In genomic region chr6:124702102-124702783, GRCm38 (mm10) we compare ENCODE assay signal across 10 mouse cellular contexts. TPM values are rescaled to one million over a fixed set of nuclear protein-coding genes. Genes with fewer than 3 reads are reported as not detected.
DNase-seq lines count a peak whose midpoint lies in the region; ATAC-seq and TF ChIP-seq lines count a peak whose summit lies in the region.
"Had no signal": no experiment of that assay in that cellular context is flagged by ENCODE, and none has a peak within 500 bp of the region (broad histone marks: within the 10 kb centered on the region; RNA-seq: fewer than 3 reads in every experiment).

No protein-coding gene starts in this region.

- H3K36me3 ChIP-seq in forebrain, embryonic 12.5 days (replicated peaks): peaks cover 76% of the 10 kb centered on the region
- H3K36me3 ChIP-seq in forebrain, embryonic 10.5 days (replicated peaks): peaks cover 88% of the 10 kb centered on the region
- peaks cover 71% of the 10 kb centered on the region for H3K36me3 ChIP-seq in lung, embryonic 14.5 days (ENCODE audit: insufficient read depth)
- H3K36me3 ChIP-seq in hindbrain, embryonic 15.5 days: peaks cover 46% of the 10 kb centered on the region
- peaks cover 36% of the 10 kb centered on the region for H3K36me3 ChIP-seq in midbrain, embryonic 15.5 days (replicated peaks)

- no peaks in the 10 kb centered on the region for H3K27me3 ChIP-seq in forebrain, embryonic 12.5 days
- H3K27me3 ChIP-seq in forebrain, embryonic 10.5 days (ENCODE audit: poor library complexity, severe bottlenecking): no peaks in the 10 kb centered on the region
- no peaks in the 10 kb centered on the region for H3K27me3 ChIP-seq in lung, embryonic 14.5 days (ENCODE audit: insufficient read depth, low read length)
- no peaks in the 10 kb centered on the region for H3K27me3 ChIP-seq in hindbrain, embryonic 15.5 days
- no peaks in the 10 kb centered on the region for H3K27me3 ChIP-seq in midbrain, embryonic 15.5 days (replicated peaks)
- H3K27me3 ChIP-seq: megakaryocyte, embryonic 14.5 days; Patski had no signal

- no peak overlapping the region for H3K27ac ChIP-seq in forebrain, embryonic 12.5 days
- H3K27ac ChIP-seq in forebrain, embryonic 10.5 days: no peak overlapping the region
- no peak overlapping the region for H3K27ac ChIP-seq in lung, embryonic 14.5 days (ENCODE audit: low read depth)
- no peak overlapping the region for H3K27ac ChIP-seq in hindbrain, embryonic 15.5 days (replicated peaks)
- no peak overlapping the region for H3K27ac ChIP-seq in midbrain, embryonic 15.5 days

- H3K4me2 ChIP-seq in forebrain, embryonic 12.5 days: no peak overlapping the region
- no peak overlapping the region for H3K4me2 ChIP-seq in lung, embryonic 14.5 days
- no peak overlapping the region for H3K4me2 ChIP-seq in hindbrain, embryonic 15.5 days
- no peak overlapping the region for H3K4me2 ChIP-seq in midbrain, embryonic 15.5 days

- TF ChIP-seq CTCF in lung, embryonic 14.5 days (IDR thresholded peaks at IDR 0.05; ENCODE audit: low read depth): 0 out of 2 replicates have a peak, but pooled peaks have one; percentile 9

- DNase-seq in forebrain, embryonic 10.5 days (ENCODE audit: extremely low spot score, low spot score): no peak
- DNase-seq in lung, embryonic 14.5 days: no peak
- DNase-seq in lung, postnatal 25 days (ENCODE audit: low spot score): no peak
- DNase-seq in frontal cortex, postnatal 14 days (ENCODE audit: low spot score in 2 of 2): no peak
- DNase-seq in layer of hippocampus, postnatal 14 days (ENCODE audit: low spot score in 2 of 2): no peak

- no peaks in the 10 kb centered on the region for H3K9me3 ChIP-seq in forebrain, embryonic 12.5 days
- H3K9me3 ChIP-seq in forebrain, embryonic 10.5 days: no peaks in the 10 kb centered on the region
- no peaks in the 10 kb centered on the region for H3K9me3 ChIP-seq in lung, embryonic 14.5 days (ENCODE audit: low read depth, low read length)
- no peaks in the 10 kb centered on the region for H3K9me3 ChIP-seq in hindbrain, embryonic 15.5 days
- no peaks in the 10 kb centered on the region for H3K9me3 ChIP-seq in midbrain, embryonic 15.5 days
- H3K9me3 ChIP-seq: megakaryocyte, embryonic 14.5 days had no signal

- ATAC-seq in forebrain, embryonic 12.5 days (ENCODE audit: low FRiP score): peak; percentile 42; the same call in 1 of the 2 replicates
- peak; percentile 7; the same call in 1 of the 2 replicates for ATAC-seq in lung, embryonic 14.5 days (ENCODE audit: insufficient read depth)
- ATAC-seq in hindbrain, embryonic 15.5 days (ENCODE audit: low FRiP score, low read depth): peak; percentile 24; the same call in 1 of the 2 replicates
- ATAC-seq in midbrain, embryonic 15.5 days (replicated peaks): peak; percentile 40
- ATAC-seq: Patski had no signal

- H3K4me3 ChIP-seq in forebrain, embryonic 12.5 days (replicated peaks): no peak overlapping the region
- no peak overlapping the region for H3K4me3 ChIP-seq in forebrain, embryonic 10.5 days
- no peak overlapping the region for H3K4me3 ChIP-seq in lung, embryonic 14.5 days (ENCODE audit: low read depth, low read length)
- H3K4me3 ChIP-seq in hindbrain, embryonic 15.5 days: no peak overlapping the region
- no peak overlapping the region for H3K4me3 ChIP-seq in midbrain, embryonic 15.5 days
- H3K4me3 ChIP-seq: megakaryocyte, embryonic 14.5 days had no signal

- H3K9ac ChIP-seq in forebrain, embryonic 12.5 days: no peak overlapping the region
- no peak overlapping the region for H3K9ac ChIP-seq in lung, embryonic 14.5 days
- no peak overlapping the region for H3K9ac ChIP-seq in hindbrain, embryonic 15.5 days
- H3K9ac ChIP-seq in midbrain, embryonic 15.5 days: no peak overlapping the region

- 0 out of 2 replicates have a peak, but pooled peaks cover 4% of the 10 kb centered on the region for H3K4me1 ChIP-seq in forebrain, embryonic 12.5 days
- H3K4me1 ChIP-seq in forebrain, embryonic 10.5 days: peaks cover 6% of the 10 kb centered on the region
- H3K4me1 ChIP-seq in lung, embryonic 14.5 days (ENCODE audit: insufficient read depth): no peaks in the 10 kb centered on the region
- H3K4me1 ChIP-seq in hindbrain, embryonic 15.5 days (replicated peaks): no peaks in the 10 kb centered on the region
- H3K4me1 ChIP-seq in midbrain, embryonic 15.5 days: no peaks in the 10 kb centered on the region

- WGBS in forebrain, embryonic 12.5 days: 93% methylated on average over 17 of the region's 17 CpGs
- 95% methylated on average over 17 of the region's 17 CpGs for WGBS in forebrain, embryonic 10.5 days
- WGBS in lung, embryonic 14.5 days: 88% methylated on average over 17 of the region's 17 CpGs
- 92% methylated on average over 17 of the region's 17 CpGs for WGBS in hindbrain, embryonic 15.5 days
- WGBS in midbrain, embryonic 15.5 days: 91% methylated on average over 17 of the region's 17 CpGs

RNA-seq across cellular contexts. Expression of gene Emg1, which starts 9.7 kb away (rescaled TPM):
- polyA plus RNA-seq in forebrain, embryonic 12.5 days (2016; fragmentation: Nextera tagmentation; extraction: Ambion mirVana): 194 and 199 TPM in 2 replicates
- 255 and 270 TPM in 2 replicates for polyA plus RNA-seq in forebrain, embryonic 10.5 days (2016; fragmentation: Nextera tagmentation; extraction: Ambion mirVana)
- 214 and 228 TPM in 2 replicates for polyA plus RNA-seq in lung, embryonic 14.5 days (2014; fragmentation: Nextera tagmentation; extraction: Ambion mirVana)
- 100.0 and 104 TPM in 2 replicates for polyA plus RNA-seq in hindbrain, embryonic 15.5 days (2015; fragmentation: Nextera tagmentation; extraction: Ambion mirVana)
- 107 and 109 TPM in 2 replicates for polyA plus RNA-seq in midbrain, embryonic 15.5 days (2015; fragmentation: Nextera tagmentation; extraction: Ambion mirVana)
- 10 to 100 TPM; 50.7 to 51.1 TPM for total RNA-seq in layer of hippocampus, postnatal 14 days (2021)

RNA-seq across cellular contexts. Expression of gene Phb2, which starts 9.9 kb away (rescaled TPM):
- polyA plus RNA-seq in forebrain, embryonic 12.5 days (2016; fragmentation: Nextera tagmentation; extraction: Ambion mirVana): 330 and 338 TPM in 2 replicates
- polyA plus RNA-seq in forebrain, embryonic 10.5 days (2016; fragmentation: Nextera tagmentation; extraction: Ambion mirVana): 490 and 492 TPM in 2 replicates
- 354 and 377 TPM in 2 replicates for polyA plus RNA-seq in lung, embryonic 14.5 days (2014; fragmentation: Nextera tagmentation; extraction: Ambion mirVana)
- polyA plus RNA-seq in hindbrain, embryonic 15.5 days (2015; fragmentation: Nextera tagmentation; extraction: Ambion mirVana): 260 and 270 TPM in 2 replicates
- polyA plus RNA-seq in midbrain, embryonic 15.5 days (2015; fragmentation: Nextera tagmentation; extraction: Ambion mirVana): 254 and 256 TPM in 2 replicates
- 100 to 1,000 TPM; 138 to 141 TPM for total RNA-seq in layer of hippocampus, postnatal 14 days (2021)

RNA-seq across cellular contexts. Expression of gene Ptpn6, which starts 36.3 kb away (rescaled TPM):
- 5.4 and 6.1 TPM in 2 replicates for polyA plus RNA-seq in forebrain, embryonic 12.5 days (2016; fragmentation: Nextera tagmentation; extraction: Ambion mirVana)
- polyA plus RNA-seq in forebrain, embryonic 10.5 days (2016; fragmentation: Nextera tagmentation; extraction: Ambion mirVana): 4.8 and 5.2 TPM in 2 replicates
- 12.1 and 12.6 TPM in 2 replicates for polyA plus RNA-seq in lung, embryonic 14.5 days (2014; fragmentation: Nextera tagmentation; extraction: Ambion mirVana)
- polyA plus RNA-seq in hindbrain, embryonic 15.5 days (2015; fragmentation: Nextera tagmentation; extraction: Ambion mirVana): 3.7 and 6.6 TPM in 2 replicates
- polyA plus RNA-seq in midbrain, embryonic 15.5 days (2015; fragmentation: Nextera tagmentation; extraction: Ambion mirVana): 3.9 and 5.6 TPM in 2 replicates
- total RNA-seq in layer of hippocampus, postnatal 14 days (2021): 1 to 10 TPM; 3.8 to 5.7 TPM

RNA-seq across cellular contexts. Expression of gene Grcc10, which starts 38.9 kb away (rescaled TPM):
- 550 and 568 TPM in 2 replicates for polyA plus RNA-seq in forebrain, embryonic 12.5 days (2016; fragmentation: Nextera tagmentation; extraction: Ambion mirVana)
- 397 and 415 TPM in 2 replicates for polyA plus RNA-seq in forebrain, embryonic 10.5 days (2016; fragmentation: Nextera tagmentation; extraction: Ambion mirVana)
- polyA plus RNA-seq in lung, embryonic 14.5 days (2014; fragmentation: Nextera tagmentation; extraction: Ambion mirVana): 429 and 440 TPM in 2 replicates
- 626 and 628 TPM in 2 replicates for polyA plus RNA-seq in hindbrain, embryonic 15.5 days (2015; fragmentation: Nextera tagmentation; extraction: Ambion mirVana)
- 668 and 674 TPM in 2 replicates for polyA plus RNA-seq in midbrain, embryonic 15.5 days (2015; fragmentation: Nextera tagmentation; extraction: Ambion mirVana)
- 100 to 1,000 TPM; 297 to 325 TPM for total RNA-seq in layer of hippocampus, postnatal 14 days (2021)

RNA-seq across cellular contexts. Expression of gene Lpcat3, which starts 39.4 kb away (rescaled TPM):
- 28.1 and 35.0 TPM in 2 replicates for polyA plus RNA-seq in forebrain, embryonic 12.5 days (2016; fragmentation: Nextera tagmentation; extraction: Ambion mirVana)
- 38.8 and 44.1 TPM in 2 replicates for polyA plus RNA-seq in forebrain, embryonic 10.5 days (2016; fragmentation: Nextera tagmentation; extraction: Ambion mirVana)
- polyA plus RNA-seq in lung, embryonic 14.5 days (2014; fragmentation: Nextera tagmentation; extraction: Ambion mirVana): 50.3 and 53.1 TPM in 2 replicates
- polyA plus RNA-seq in hindbrain, embryonic 15.5 days (2015; fragmentation: Nextera tagmentation; extraction: Ambion mirVana): 46.7 and 49.9 TPM in 2 replicates
- 45.6 and 51.9 TPM in 2 replicates for polyA plus RNA-seq in midbrain, embryonic 15.5 days (2015; fragmentation: Nextera tagmentation; extraction: Ambion mirVana)
- 10 to 100 TPM; 42.3 to 45.3 TPM for total RNA-seq in layer of hippocampus, postnatal 14 days (2021)
